Mouse (Mus musculus) megakaryocyte, embryonic 14.5 days (primary cell): ENCODE results near the gene Dpp6. TPM values are rescaled to one million over a fixed set of nuclear protein-coding genes. Genes with fewer than 3 reads are reported as not detected.
A peak's percentile ranks its signal among the peaks of the same experiment; 100 is the strongest.

Experiments used
- H3K27me3 ChIP-seq: replicated peaks from 2 replicates; pipeline ENCODE3; 2012; ENCODE audit warnings: inconsistent platforms
- H3K36me3 ChIP-seq: replicated peaks from 2 replicates; pipeline ENCODE3; 2012; ENCODE audit warnings: low read length, inconsistent platforms, mixed read lengths
- H3K4me1 ChIP-seq: 2 replicates; pipeline ENCODE4 v1.6.1; 2012; ENCODE audit warnings: inconsistent platforms
- H3K4me3 ChIP-seq: replicated peaks from 2 replicates; pipeline ENCODE3; 2012; ENCODE audit warnings: moderate library complexity, mild to moderate bottlenecking, inconsistent platforms
- H3K9me3 ChIP-seq: 2 replicates; pipeline ENCODE4 v1.6.1; 2012; ENCODE audit warnings: inconsistent platforms
- FLI1 ChIP-seq: IDR thresholded peaks from 2 replicates; pipeline ENCODE4 v1.6.1; 2012; ENCODE audit warnings: low read length, inconsistent platforms, mixed read lengths
- GATA1 ChIP-seq: IDR thresholded peaks from 3 replicates; pipeline ENCODE4 v1.6.1; 2012; ENCODE audit warnings: mixed read lengths, low read length, inconsistent platforms, borderline replicate concordance
- polyA plus RNA-seq: library from polyadenylated mRNA; stranded (reverse); fragments of >175 nt; gene quantifications from 2 replicates; pipeline ENCODE4 v1.2.3, GENCODE M21; 2012; ENCODE audit warnings: low replicate concordance; ENCODE audit not compliant: insufficient read depth

Dpp6 gene
- polyA plus RNA-seq, 1 experiment: 0.12 TPM

- H3K4me1 ChIP-seq: peaks cover 6% of the 10 kb centered on the region
- H3K9me3 ChIP-seq: no peaks in the 10 kb centered on the region
- TF ChIP-seq GATA1 (no peak), FLI1 (no peak)
- no peaks in the 10 kb centered on the region for H3K36me3 ChIP-seq
- H3K27me3 ChIP-seq: no peaks in the 10 kb centered on the region
- no peak overlapping the region for H3K4me3 ChIP-seq
These were observed 387.7 kb downstream of the Dpp6 start for GRCm38 (mm10) chr5:27204721-27205120.

DNA sequence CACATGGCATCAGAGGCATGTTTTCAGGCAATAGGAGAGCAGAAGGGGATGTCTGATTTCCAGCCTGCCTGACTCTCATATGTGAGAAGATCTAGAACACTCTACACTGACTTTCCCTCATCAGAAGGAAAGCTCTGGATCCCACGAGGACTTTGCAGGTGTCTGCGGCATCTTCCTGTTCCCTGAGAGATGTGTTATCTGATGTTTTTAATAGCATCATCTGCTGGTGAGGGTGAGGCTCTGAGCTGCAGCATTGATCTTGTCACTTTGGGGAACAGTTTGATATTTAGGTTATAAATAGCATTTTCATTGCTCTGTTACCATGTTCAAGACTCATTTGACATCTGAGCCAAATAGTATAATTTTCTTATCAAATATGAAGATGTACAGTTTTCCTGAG, 388.8 kb downstream of the Dpp6 start:
- TF ChIP-seq FLI1 (no peak), GATA1 (no peak)
- Histone ChIP-seq H3K36me3 (no peaks in the 10 kb centered on the region), H3K9me3 (no peaks in the 10 kb centered on the region), H3K4me3 (no peak overlapping the region), H3K27me3 (no peaks in the 10 kb centered on the region), H3K4me1 (peaks cover 6% of the 10 kb centered on the region)

- Histone ChIP-seq H3K9me3 (no peaks in the 10 kb centered on the region), H3K27me3 (no peaks in the 10 kb centered on the region), H3K36me3 (no peaks in the 10 kb centered on the region), H3K4me1 (peaks cover 6% of the 10 kb centered on the region), H3K4me3 (peak overlapping the region; percentile 78)
- TF ChIP-seq GATA1 (no peak), FLI1 (no peak)
These were observed 389.2 kb downstream of the Dpp6 start for GRCm38 (mm10) chr5:27206213-27206612.

DNA sequence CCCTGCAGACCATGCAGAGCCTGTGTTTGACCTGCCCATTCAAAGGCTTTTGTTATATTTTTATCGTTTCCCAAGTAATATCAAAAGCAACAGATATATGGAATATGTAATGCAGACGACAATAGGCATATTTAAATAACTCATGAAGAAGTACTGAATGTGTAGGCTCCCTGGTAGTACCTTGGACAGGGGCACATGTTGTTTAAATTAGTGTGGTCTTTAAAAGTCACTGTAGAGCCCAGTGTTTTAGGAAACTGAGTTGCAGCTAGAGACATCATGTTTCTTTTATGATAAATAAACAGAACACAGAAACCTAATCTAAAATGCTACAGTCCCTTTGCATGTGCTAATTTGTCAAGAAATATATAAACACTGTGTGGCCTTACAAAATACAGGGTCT, 403.1 kb downstream of the Dpp6 start:
- Histone ChIP-seq H3K9me3 (peaks cover 19% of the 10 kb centered on the region; the same call in 1 of the 2 replicates), H3K27me3 (no peaks in the 10 kb centered on the region), H3K4me1 (no peaks in the 10 kb centered on the region), H3K4me3 (no peak overlapping the region), H3K36me3 (no peaks in the 10 kb centered on the region)
- no peak for TF ChIP-seq FLI1
- no peak for TF ChIP-seq GATA1

- no peak overlapping the region for H3K4me3 ChIP-seq
- H3K27me3 ChIP-seq: no peaks in the 10 kb centered on the region
- no peaks in the 10 kb centered on the region for H3K36me3 ChIP-seq
- no peaks in the 10 kb centered on the region for H3K4me1 ChIP-seq
- peaks cover 7% of the 10 kb centered on the region; the same call in 1 of the 2 replicates for H3K9me3 ChIP-seq
- no peak for TF ChIP-seq GATA1
- TF ChIP-seq FLI1: no peak
These were observed 425.1 kb downstream of the Dpp6 start for GRCm38 (mm10) chr5:27242078-27242477.

- Histone ChIP-seq H3K27me3 (no peaks in the 10 kb centered on the region), H3K4me1 (no peaks in the 10 kb centered on the region), H3K9me3 (peaks cover 7% of the 10 kb centered on the region; the same call in 1 of the 2 replicates), H3K36me3 (no peaks in the 10 kb centered on the region), H3K4me3 (no peak overlapping the region)
- TF ChIP-seq GATA1: no peak
- TF ChIP-seq FLI1: no peak
These were observed 426.2 kb downstream of the Dpp6 start for GRCm38 (mm10) chr5:27243226-27243625.

- H3K9me3 ChIP-seq: peaks cover 12% of the 10 kb centered on the region; the same call in 1 of the 2 replicates
- no peak overlapping the region for H3K4me3 ChIP-seq
- H3K4me1 ChIP-seq: no peaks in the 10 kb centered on the region
- H3K36me3 ChIP-seq: no peaks in the 10 kb centered on the region
- no peaks in the 10 kb centered on the region for H3K27me3 ChIP-seq
- no peak for TF ChIP-seq FLI1
- TF ChIP-seq GATA1: no peak
These were observed 430.8 kb downstream of the Dpp6 start for GRCm38 (mm10) chr5:27247793-27248192.

- no peak for TF ChIP-seq GATA1
- TF ChIP-seq FLI1: no peak
- Histone ChIP-seq H3K36me3 (no peaks in the 10 kb centered on the region), H3K27me3 (no peaks in the 10 kb centered on the region), H3K4me1 (no peaks in the 10 kb centered on the region), H3K4me3 (no peak overlapping the region), H3K9me3 (peaks cover 10% of the 10 kb centered on the region; the same call in 1 of the 2 replicates)
These were observed 431.7 kb downstream of the Dpp6 start for GRCm38 (mm10) chr5:27248685-27249084.

DNA sequence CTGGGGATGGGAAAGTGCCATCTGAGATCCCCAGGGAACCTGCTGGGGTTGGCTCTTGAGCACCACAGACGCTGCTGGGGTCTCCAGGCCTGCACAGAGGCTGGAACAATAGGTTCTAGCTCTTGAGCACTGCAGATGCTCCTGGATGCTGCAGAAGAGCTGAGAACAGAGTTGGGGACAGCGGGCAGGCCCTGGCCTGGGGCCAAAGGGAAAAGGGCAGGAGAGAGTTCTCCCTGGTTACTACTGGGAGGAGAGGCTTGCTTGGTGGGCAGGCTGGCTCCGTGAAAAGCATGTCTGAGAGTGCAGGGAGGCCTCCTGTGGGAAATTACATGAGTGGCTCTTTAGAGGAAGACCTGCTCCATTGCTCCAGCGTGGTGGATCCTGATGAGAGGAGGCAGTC, 432.9 kb downstream of the Dpp6 start:
- Histone ChIP-seq H3K36me3 (no peaks in the 10 kb centered on the region), H3K4me3 (no peak overlapping the region), H3K27me3 (no peaks in the 10 kb centered on the region), H3K9me3 (peaks cover 13% of the 10 kb centered on the region), H3K4me1 (no peaks in the 10 kb centered on the region)
- no peak for TF ChIP-seq FLI1

- no peak overlapping the region for H3K4me3 ChIP-seq
- no peaks in the 10 kb centered on the region for H3K4me1 ChIP-seq
- H3K36me3 ChIP-seq: no peaks in the 10 kb centered on the region
- TF ChIP-seq GATA1 (no peak), FLI1 (no peak)
- H3K9me3 ChIP-seq: peaks cover 17% of the 10 kb centered on the region
- no peaks in the 10 kb centered on the region for H3K27me3 ChIP-seq
These were observed 433.9 kb downstream of the Dpp6 start for GRCm38 (mm10) chr5:27250906-27251305.

- no peaks in the 10 kb centered on the region for H3K27me3 ChIP-seq
- H3K36me3 ChIP-seq: no peaks in the 10 kb centered on the region
- no peak overlapping the region for H3K4me3 ChIP-seq
- TF ChIP-seq FLI1 (no peak), GATA1 (no peak)
- H3K9me3 ChIP-seq: peaks cover 17% of the 10 kb centered on the region
- no peaks in the 10 kb centered on the region for H3K4me1 ChIP-seq
These were observed 434.4 kb downstream of the Dpp6 start for GRCm38 (mm10) chr5:27251361-27251760.
